Mouse (Mus musculus) heart, postnatal 0 days (tissue): ENCODE results near the gene Prkch.

Experiments
- CTCF ChIP-seq: IDR thresholded peaks from 2 replicates; pipeline ENCODE4 v1.5.1; 2016; ENCODE audit warnings: antibody characterized with exemption, control low read depth, low read depth
- EP300 ChIP-seq: IDR thresholded peaks from 2 replicates; pipeline ENCODE4 v1.6.1; 2016; ENCODE audit warnings: antibody characterized with exemption, low read depth

- TF ChIP-seq CTCF (no peak), EP300 (no peak)
These were observed 45.4 kb upstream of the Prkch start for GRCm38 (mm10) chr12:73539151-73539550.
